Mouse (Mus musculus) stomach, postnatal 0 days (tissue): ENCODE measurements at regions not wholly inside any gene's neighbourhood (a gene's known extent, or its start where the extent isn't known, plus 50 kb on each side); places are given as distances from the start of the nearest gene placed in this dataset.

ENCODE experiments used
- CTCF ChIP-seq: IDR thresholded peaks from 2 replicates; pipeline ENCODE4 v1.5.1; 2016; ENCODE audit warnings: antibody characterized with exemption, low read depth, mild to moderate bottlenecking, moderate library complexity
- EP300 ChIP-seq: optimal IDR thresholded peaks from 2 replicates; pipeline ENCODE3; 2016; ENCODE audit warnings: antibody characterized with exemption

- no peak for TF ChIP-seq CTCF
- no peak for TF ChIP-seq EP300
Measured at GRCm38 (mm10) chr6:31933364-31933763, 116.7 kb upstream of the 1700012A03Rik start.
